Mouse (Mus musculus) CH12.LX (cell line): ENCODE measurements at regions not wholly inside any gene's neighbourhood (a gene's known extent, or its start where the extent isn't known, plus 50 kb on each side); places are given as distances from the start of the nearest gene placed in this dataset.

Source experiments
- DNase-seq: peaks from one replicate; pipeline ENCODE4 v3.0.0-alpha.2; 2013; ENCODE audit errors: extremely low read depth
- H3K27ac ChIP-seq: 2 replicates; pipeline ENCODE4 v1.5.1; 2012; ENCODE audit warnings: low read depth, mild to moderate bottlenecking, control low read depth, moderate library complexity; ENCODE audit not compliant: insufficient read depth
- H3K27me3 ChIP-seq: replicated peaks from 2 replicates; pipeline ENCODE3; 2012; ENCODE audit warnings: inconsistent platforms
- H3K36me3 ChIP-seq, 2 experiments: replicated peaks in 1 of 2; 2 replicates each; pipeline versions ENCODE3 to v1.6.1; 2012; ENCODE audit warnings: inconsistent platforms in 1 of 2, low read length in 1 of 2, mild to moderate bottlenecking in 1 of 2, mixed read lengths in 1 of 2, moderate library complexity in 1 of 2; ENCODE audit not compliant: control insufficient read depth in 1 of 2, insufficient read depth in 1 of 2
- H3K4me1 ChIP-seq, 2 experiments: 2 replicates each; pipeline ENCODE4 v1.6.1; 2012; ENCODE audit warnings: inconsistent platforms in 1 of 2, moderate library complexity in 1 of 2; ENCODE audit not compliant: insufficient read depth in 2 of 2, control insufficient read depth in 1 of 2
- H3K4me2 ChIP-seq: 2 replicates; pipeline ENCODE4 v1.6.1; 2012; ENCODE audit warnings: low read depth, mild to moderate bottlenecking, control low read depth; ENCODE audit not compliant: poor library complexity, insufficient read depth, severe bottlenecking
- H3K4me3 ChIP-seq, 3 experiments: fragments of 150-350 bp in 1 of 3; sonication (generic) in 1 of 3; replicated peaks in 1 of 3; 2 replicates each; pipeline versions ENCODE3 to v1.5.1; 2011 to 2012; ENCODE audit warnings: low read depth in 2 of 3, low read length in 2 of 3, mild to moderate bottlenecking in 2 of 3, moderate library complexity in 2 of 3, control low read depth in 1 of 3, improper control_type of control experiment in 1 of 3, inconsistent platforms in 1 of 3, mixed read lengths in 1 of 3; ENCODE audit not compliant: poor library complexity in 1 of 3
- H3K79me2 ChIP-seq: replicated peaks from 2 replicates; pipeline ENCODE4 v1.6.1; 2012; ENCODE audit warnings: mild to moderate bottlenecking, moderate library complexity; ENCODE audit not compliant: control insufficient read depth, poor library complexity, insufficient read depth, severe bottlenecking; ENCODE audit errors: extremely low read depth
- H3K9ac ChIP-seq: 2 replicates; pipeline ENCODE4 v1.6.1; 2012; ENCODE audit warnings: low read depth, mild to moderate bottlenecking, control low read depth, moderate library complexity; ENCODE audit not compliant: insufficient read depth
- H3K9me3 ChIP-seq: replicated peaks from 2 replicates; pipeline ENCODE3; 2012; ENCODE audit warnings: low read length, inconsistent platforms, mixed read lengths
- BHLHE40 ChIP-seq: IDR thresholded peaks from 2 replicates; pipeline ENCODE4 v1.6.1; 2011; ENCODE audit warnings: mild to moderate bottlenecking, low read depth, low read length, improper control_type of control experiment
- CHD1 ChIP-seq: IDR thresholded peaks from 2 replicates; pipeline ENCODE4 v1.6.1; 2012; ENCODE audit warnings: low read depth, low read length, improper control_type of control experiment, inconsistent platforms
- E2F4 ChIP-seq: IDR thresholded peaks from 2 replicates; pipeline ENCODE4 v1.6.1; 2011; ENCODE audit warnings: low read depth, low read length, improper control_type of control experiment; ENCODE audit not compliant: insufficient replicate concordance
- ELF1 ChIP-seq: IDR thresholded peaks from 2 replicates; pipeline ENCODE4 v1.6.1; 2014; ENCODE audit warnings: low read depth, mild to moderate bottlenecking, inconsistent platforms, low read length, improper control_type of control experiment
- IRF4 ChIP-seq: IDR thresholded peaks from 2 replicates; pipeline ENCODE4 v1.6.1; 2014; ENCODE audit warnings: low read depth, mild to moderate bottlenecking, inconsistent platforms, low read length, improper control_type of control experiment
- JUND ChIP-seq: conservative IDR thresholded peaks from 2 replicates; pipeline ENCODE4 v1.6.1; 2011; ENCODE audit warnings: low read depth, low read length, improper control_type of control experiment
- KAT2A ChIP-seq: IDR thresholded peaks from 2 replicates; pipeline ENCODE4 v1.6.1; 2012; ENCODE audit warnings: low read length, improper control_type of control experiment, inconsistent platforms; ENCODE audit not compliant: insufficient replicate concordance
- MAFK ChIP-seq: IDR thresholded peaks from 2 replicates; pipeline ENCODE4 v1.6.1; 2011; ENCODE audit warnings: low read length, improper control_type of control experiment; ENCODE audit not compliant: insufficient replicate concordance
- MAX ChIP-seq: IDR thresholded peaks from 2 replicates; pipeline ENCODE4 v1.6.1; 2011; ENCODE audit warnings: low read length, improper control_type of control experiment
- MEF2A ChIP-seq: IDR thresholded peaks from 2 replicates; pipeline ENCODE4 v1.6.1; 2014; ENCODE audit warnings: low read depth, mild to moderate bottlenecking, inconsistent platforms, low read length, improper control_type of control experiment, borderline replicate concordance
- MXI1 ChIP-seq: IDR thresholded peaks from 2 replicates; pipeline ENCODE4 v1.6.1; 2011; ENCODE audit warnings: mild to moderate bottlenecking, low read depth, low read length, improper control_type of control experiment
- MYC ChIP-seq: IDR thresholded peaks from 2 replicates; pipeline ENCODE4 v1.6.1; 2011; ENCODE audit warnings: low read depth, mild to moderate bottlenecking, improper control_type of control experiment, low read length
- NRF1 ChIP-seq: IDR thresholded peaks from 2 replicates; pipeline ENCODE4 v1.6.1; 2014; ENCODE audit warnings: low read depth, mild to moderate bottlenecking, inconsistent platforms, low read length, improper control_type of control experiment, moderate library complexity
- PAX5 ChIP-seq: IDR thresholded peaks from 2 replicates; pipeline ENCODE4 v1.6.1; 2012; ENCODE audit warnings: low read length, inconsistent platforms, mixed read lengths
- POLR2A ChIP-seq: IDR thresholded peaks from 2 replicates; pipeline ENCODE4 v1.6.1; 2011; ENCODE audit warnings: low read depth, mild to moderate bottlenecking, improper control_type of control experiment, low read length
- POLR2AphosphoS2 ChIP-seq: IDR thresholded peaks from 2 replicates; pipeline ENCODE4 v1.6.1; 2011; ENCODE audit warnings: low read depth, low read length, improper control_type of control experiment
- RAD21 ChIP-seq: IDR thresholded peaks from 2 replicates; pipeline ENCODE4 v1.6.1; 2011; ENCODE audit warnings: low read depth, mild to moderate bottlenecking, low read length, improper control_type of control experiment, moderate library complexity
- RCOR1 ChIP-seq: conservative IDR thresholded peaks from 2 replicates; pipeline ENCODE4 v1.6.1; 2012; ENCODE audit warnings: low read depth, mild to moderate bottlenecking, inconsistent platforms, low read length, improper control_type of control experiment
- SIN3A ChIP-seq: IDR thresholded peaks from 2 replicates; pipeline ENCODE4 v1.6.1; 2012; ENCODE audit warnings: low read length, improper control_type of control experiment, inconsistent platforms
- SMC3 ChIP-seq: IDR thresholded peaks from 2 replicates; pipeline ENCODE4 v1.6.1; 2011; ENCODE audit warnings: low read depth, low read length, improper control_type of control experiment
- TBP ChIP-seq: conservative IDR thresholded peaks from 2 replicates; pipeline ENCODE4 v1.6.1; 2011; ENCODE audit warnings: low read depth, low read length, improper control_type of control experiment
- UBTF ChIP-seq: IDR thresholded peaks from 2 replicates; pipeline ENCODE4 v1.6.1; 2012; ENCODE audit warnings: low read depth, mild to moderate bottlenecking, inconsistent platforms, low read length, improper control_type of control experiment, moderate library complexity
- USF1 ChIP-seq: IDR thresholded peaks from 2 replicates; pipeline ENCODE4 v1.6.1; 2014; ENCODE audit warnings: low read depth, mild to moderate bottlenecking, inconsistent platforms, low read length, improper control_type of control experiment
- ZC3H11A ChIP-seq: IDR thresholded peaks from 2 replicates; pipeline ENCODE4 v1.6.1; 2012; ENCODE audit warnings: low read depth, mild to moderate bottlenecking, inconsistent platforms, low read length, improper control_type of control experiment
- ZKSCAN1 ChIP-seq: IDR thresholded peaks from 2 replicates; pipeline ENCODE4 v1.6.1; 2012; ENCODE audit warnings: low read depth, inconsistent platforms, low read length, improper control_type of control experiment, borderline replicate concordance
- dilution Hi-C: fragments of 300-500 bp; cut with MboI; formaldehyde crosslinking; loops from 2 replicates; pipeline ENCODE4 v1.14.3; 2020; ENCODE audit warnings: low sequenced_read_pairs; ENCODE audit not compliant: extremely low pct_unique_long_range_greater_than_20kb, extremely low pct_ligation_motif_present
- in situ Hi-C: fragments of 300-500 bp; cut with MboI; formaldehyde crosslinking; loops from 3 replicates; pipeline ENCODE4 v1.14.3; 2019; ENCODE audit warnings: low sequenced_read_pairs, low pct_ligation_motif_present, low pct_unique_long_range_greater_than_20kb, mixed read lengths

DNA sequence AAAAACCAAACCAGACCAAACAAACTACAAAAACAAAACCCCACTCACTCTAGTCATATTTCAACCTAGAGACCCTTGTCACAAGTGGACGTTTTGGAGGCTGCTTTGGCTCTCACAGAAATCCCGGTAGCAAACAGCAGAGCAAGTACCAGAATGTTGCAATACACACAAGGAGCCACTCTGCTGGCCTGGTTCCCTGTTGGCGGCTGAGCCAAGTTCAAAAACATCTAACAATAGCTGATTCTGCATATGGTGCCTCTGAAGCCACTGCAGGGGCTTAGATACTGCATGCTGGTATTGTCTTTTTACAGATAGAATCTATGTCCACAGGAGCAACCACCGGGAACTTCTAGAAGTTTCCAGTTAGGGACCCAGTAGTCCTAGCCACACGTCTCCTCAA is 159.6 kb upstream of the Map1b start:
- no peak for TF ChIP-seq MAX
- TF ChIP-seq MAFK: no peak
- TF ChIP-seq PAX5: no peak
- no peak for TF ChIP-seq SIN3A
- no peak for TF ChIP-seq POLR2AphosphoS2
- no peak for TF ChIP-seq MYC
- TF ChIP-seq MXI1: no peak
- no peak for TF ChIP-seq KAT2A
- TF ChIP-seq CHD1: no peak
- TF ChIP-seq ZKSCAN1: no peak
- no peak for TF ChIP-seq UBTF
- TF ChIP-seq MEF2A: no peak
- no peak for TF ChIP-seq NRF1
- no peak for TF ChIP-seq IRF4
- TF ChIP-seq USF1: no peak
- TF ChIP-seq SMC3: no peak
- TF ChIP-seq JUND: no peak
- TF ChIP-seq ZC3H11A: no peak
- no peak for TF ChIP-seq BHLHE40
- Histone ChIP-seq H3K36me3 (no peaks in the 10 kb centered on the region), H3K9me3 (no peaks in the 10 kb centered on the region), H3K27ac (no peak overlapping the region), H3K4me2 (no peak overlapping the region), H3K4me1 (no peaks in the 10 kb centered on the region), H3K9ac (no peak overlapping the region), H3K4me3 (no peak overlapping the region), H3K79me2 (no peaks in the 10 kb centered on the region), H3K27me3 (no peaks in the 10 kb centered on the region)
- in situ Hi-C loops (no loop called here), dilution Hi-C loops (no loop called here)
- no peak for DNase-seq

DNA sequence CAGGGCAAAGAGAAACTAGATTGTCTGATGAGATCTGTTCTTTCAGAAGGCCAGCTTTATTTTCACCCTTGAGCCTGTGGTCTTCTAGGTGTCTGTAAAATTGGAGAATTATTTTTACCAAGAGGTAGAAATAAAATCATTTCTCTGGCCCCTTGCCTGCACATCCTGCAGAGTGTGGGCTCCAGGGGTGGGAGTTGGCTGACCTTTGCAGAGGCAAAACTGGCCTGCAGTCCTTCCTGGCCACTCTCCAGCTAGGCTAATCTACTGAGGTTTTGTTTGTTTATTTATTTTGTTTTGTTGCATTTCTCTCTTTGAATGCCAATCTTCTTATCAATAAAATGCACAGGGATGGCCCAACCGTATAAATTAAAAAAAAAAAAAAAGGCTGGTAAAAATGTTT is 156.4 kb upstream of the Map1b start:
- Histone ChIP-seq H3K79me2 (no peaks in the 10 kb centered on the region), H3K27me3 (no peaks in the 10 kb centered on the region), H3K27ac (no peak overlapping the region), H3K4me2 (no peak overlapping the region), H3K36me3 (no peaks in the 10 kb centered on the region), H3K4me3 (no peak overlapping the region), H3K9me3 (no peaks in the 10 kb centered on the region), H3K9ac (no peak overlapping the region), H3K4me1 (peaks cover 0 to 11% of the 10 kb centered on the region in 2 experiments; a peak in 2 of 4 replicates)
- no peak for DNase-seq
- in situ Hi-C loops (no loop called here), dilution Hi-C loops (no loop called here)
- TF ChIP-seq POLR2A (no peak), E2F4 (no peak), USF1 (no peak), MEF2A (no peak), POLR2AphosphoS2 (no peak), TBP (no peak), RAD21 (no peak), ELF1 (no peak), ZC3H11A (no peak), JUND (no peak), NRF1 (no peak), UBTF (no peak), CHD1 (no peak), KAT2A (no peak), MAFK (no peak), RCOR1 (no peak), ZKSCAN1 (no peak)
